Mouse (Mus musculus): Measurements from ENCODE around the gene Slc52a3.

DNA sequence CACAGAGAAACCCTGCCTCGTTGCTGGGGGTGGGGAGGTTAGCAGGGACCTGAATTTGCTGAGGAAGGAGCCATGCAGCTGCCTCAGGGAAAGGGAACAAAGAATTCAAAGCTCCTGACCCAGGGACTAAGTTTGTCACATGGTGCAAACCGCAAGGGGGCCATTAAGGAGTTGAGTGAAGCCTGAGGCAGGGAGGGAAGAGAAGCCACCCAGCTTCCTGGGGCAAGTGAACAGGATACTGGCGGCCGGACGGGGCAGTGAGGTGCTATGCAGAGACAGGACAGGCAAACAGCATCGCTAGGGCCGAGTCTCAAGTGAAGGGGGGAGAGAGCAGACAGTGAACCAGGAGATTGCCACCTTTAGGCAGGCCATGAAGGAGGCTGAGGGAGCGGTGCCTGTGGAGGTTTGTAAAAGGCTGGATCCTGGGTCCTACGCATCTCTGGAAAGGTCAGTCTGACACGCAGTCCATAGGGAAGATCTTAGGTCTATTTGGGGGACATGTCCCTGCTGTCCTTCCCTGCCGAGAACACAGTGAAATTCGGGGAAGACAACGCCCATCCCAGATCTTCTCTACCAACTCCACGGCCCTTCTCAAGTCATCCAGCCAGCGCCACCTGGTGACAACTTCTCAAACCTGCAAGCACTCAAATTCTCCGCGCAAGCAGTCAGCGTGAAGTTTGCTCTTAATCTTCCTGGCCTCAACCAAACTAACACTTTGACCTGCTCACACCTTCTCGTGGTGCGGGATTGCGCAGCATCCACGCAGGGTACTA, 1.8 kb upstream of the Slc52a3 start:
- peak; percentile 69; the same call in 1 of the 2 replicates for TF ChIP-seq CTCF (IDR thresholded peaks at IDR 0.05; ENCODE audit: low read depth, low read length)
- TF ChIP-seq GATA1 (IDR thresholded peaks at IDR 0.05; ENCODE audit: borderline replicate concordance, low read length), result no peak

All from G1E (cell line).